Mouse (Mus musculus) embryonic fibroblast, embryonic 13.5 days (primary cell): ENCODE results near the gene Gm21060. TPM values are rescaled to one million over a fixed set of nuclear protein-coding genes. Genes with fewer than 3 reads are reported as not detected.
"Not testable (repeated sequence)": the region's sequence is repeated elsewhere in the genome, so short reads cannot be mapped to it uniquely, and the experiment has no call there.

Experiments
- H3K27ac ChIP-seq: 2 replicates; pipeline ENCODE4 v1.5.1; 2012; ENCODE audit warnings: low read length, control low read depth, inconsistent platforms; ENCODE audit not compliant: insufficient read depth
- H3K4me1 ChIP-seq: 2 replicates; pipeline ENCODE4 v1.6.1; 2011; ENCODE audit warnings: low read length; ENCODE audit not compliant: control insufficient read depth, insufficient read depth
- H3K4me3 ChIP-seq: 2 replicates; pipeline ENCODE4 v1.5.1; 2011; ENCODE audit warnings: mild to moderate bottlenecking, control low read depth, low read length; ENCODE audit not compliant: insufficient read depth
- CTCF ChIP-seq: IDR thresholded peaks from 2 replicates; pipeline ENCODE4 v1.5.1; 2011; ENCODE audit warnings: mild to moderate bottlenecking, control low read depth, low read length, moderate library complexity, borderline replicate concordance; ENCODE audit not compliant: insufficient read depth
- POLR2A ChIP-seq: IDR thresholded peaks from 2 replicates; pipeline ENCODE4 v1.6.1; 2011; ENCODE audit warnings: low read depth, mild to moderate bottlenecking, control low read depth, low read length, moderate library complexity
- polyA plus RNA-seq: library from polyadenylated mRNA; stranded (reverse); fragments of >200 nt; gene quantifications from 2 replicates; pipeline ENCODE4 v1.2.4, GENCODE M21; 2011; ENCODE audit warnings: low read depth; ENCODE audit not compliant: missing spikeins, insufficient read length

Gene Gm21060
- polyA plus RNA-seq, 1 experiment: not detected

GRCm38 (mm10) chr19:61265349-61266245 is 31.3 kb downstream of the Gm21060 start:
- Histone ChIP-seq H3K4me3 (no peak overlapping the region), H3K4me1 (no peaks in the 10 kb centered on the region), H3K27ac (no peak overlapping the region)
- 0 out of 2 replicates have a peak, but pooled peaks have one; percentile 25 for TF ChIP-seq CTCF
- no peak for TF ChIP-seq POLR2A

- H3K4me1 ChIP-seq: no peaks in the 10 kb centered on the region
- H3K4me3 ChIP-seq: no peak overlapping the region
- H3K27ac ChIP-seq: no peak overlapping the region
- no peak for TF ChIP-seq POLR2A
- no peak for TF ChIP-seq CTCF
Measured at GRCm38 (mm10) chr19:61264933-61265332, 31.9 kb downstream of the Gm21060 start.

- H3K4me3 ChIP-seq: no peak overlapping the region
- TF ChIP-seq CTCF: no peak
- TF ChIP-seq POLR2A: no peak
- H3K27ac ChIP-seq: no peak overlapping the region
- no peaks in the 10 kb centered on the region for H3K4me1 ChIP-seq
Measured at GRCm38 (mm10) chr19:61264227-61264626, 32.6 kb downstream of the Gm21060 start.

- TF ChIP-seq POLR2A: no peak
- TF ChIP-seq CTCF: no peak
- Histone ChIP-seq H3K4me1 (no peaks in the 10 kb centered on the region), H3K27ac (no peak overlapping the region), H3K4me3 (no peak overlapping the region)
Measured at GRCm38 (mm10) chr19:61261241-61261640, 35.6 kb downstream of the Gm21060 start.

- H3K27ac ChIP-seq: no peak overlapping the region
- no peak overlapping the region for H3K4me3 ChIP-seq
- no peaks in the 10 kb centered on the region for H3K4me1 ChIP-seq
- TF ChIP-seq POLR2A: no peak
- TF ChIP-seq CTCF: no peak
Measured at GRCm38 (mm10) chr19:61257733-61258132, 39.1 kb downstream of the Gm21060 start.

- H3K4me3 ChIP-seq: no peak overlapping the region
- H3K27ac ChIP-seq: no peak overlapping the region
- H3K4me1 ChIP-seq: no peaks in the 10 kb centered on the region
- TF ChIP-seq POLR2A (no peak), CTCF (no peak)
Measured at GRCm38 (mm10) chr19:61256166-61256887, 40.5 kb downstream of the Gm21060 start.

GRCm38 (mm10) chr19:61247334-61247733 is 49.5 kb downstream of the Gm21060 start:
- not testable (repeated sequence) for H3K4me1 ChIP-seq, H3K4me3 ChIP-seq, H3K27ac ChIP-seq

Other genes starting within 250 kb of the Gm21060 start
- gene Zfp950, start 156.2 kb downstream of the Gm21060 start, polyA plus RNA-seq: 24.6 and 39.8 TPM in 2 replicates
- gene Gm7102, start 120.8 kb downstream of the Gm21060 start, polyA plus RNA-seq: not detected in 2 replicates
- gene Gm6020, start 113.2 kb downstream of the Gm21060 start, polyA plus RNA-seq: not detected in 2 replicates
- 15.4 and 22.2 TPM in 2 replicates for gene Csf2ra, start 68.6 kb downstream of the Gm21060 start, polyA plus RNA-seq